Mouse (Mus musculus) forebrain, embryonic 14.5 days (tissue): ENCODE measurements around the gene Gm436. TPM values are rescaled to one million over a fixed set of nuclear protein-coding genes. Genes with fewer than 3 reads are reported as not detected.

ENCODE experiments used
- ATAC-seq: fragments of 200-750 bp; cut with Nextera tagmentation; 2 replicates; pipeline ENCODE4 v1.8.0; 2017; ENCODE audit warnings: mild to moderate bottlenecking, moderate library complexity
- DNase-seq: peaks from one replicate; pipeline ENCODE4 v3.0.0-alpha.2; 2015; ENCODE audit warnings: low spot score
- H3K27ac ChIP-seq: fragments of 300-500 bp; sonication (generic); 2 replicates; pipeline ENCODE4 v1.5.1; 2014; ENCODE audit warnings: low read depth, mild to moderate bottlenecking, control low read depth, low read length, moderate library complexity
- H3K27me3 ChIP-seq: fragments of 300-500 bp; sonication (generic); replicated peaks from 2 replicates; pipeline ENCODE4 v1.6.1; 2014; ENCODE audit warnings: low read length, control low read depth, mixed read lengths; ENCODE audit not compliant: control insufficient read depth, insufficient read depth
- H3K36me3 ChIP-seq: fragments of 300-500 bp; sonication (generic); 2 replicates; pipeline ENCODE4 v1.6.1; 2014; ENCODE audit warnings: low read length, control low read depth; ENCODE audit not compliant: control insufficient read depth, insufficient read depth
- H3K4me1 ChIP-seq: fragments of 300-500 bp; sonication (generic); 2 replicates; pipeline ENCODE4 v1.6.1; 2014; ENCODE audit warnings: antibody characterized with exemption, low read length, control low read depth; ENCODE audit not compliant: control insufficient read depth, insufficient read depth
- H3K4me2 ChIP-seq: fragments of 300-500 bp; sonication (generic); 2 replicates; pipeline ENCODE4 v1.6.1; 2014; ENCODE audit warnings: mild to moderate bottlenecking, control low read depth, low read length
- H3K4me3 ChIP-seq: fragments of 300-500 bp; sonication (generic); 2 replicates; pipeline ENCODE4 v1.5.1; 2014; ENCODE audit warnings: low read depth, low read length, control low read depth
- H3K9ac ChIP-seq: fragments of 300-500 bp; sonication (generic); 2 replicates; pipeline ENCODE4 v1.6.1; 2014; ENCODE audit warnings: mild to moderate bottlenecking, low read length, control low read depth, moderate library complexity
- H3K9me3 ChIP-seq: fragments of 300-500 bp; sonication (generic); replicated peaks from 2 replicates; pipeline ENCODE4 v1.6.1; 2016; ENCODE audit warnings: low read length, control low read depth, mixed read lengths; ENCODE audit not compliant: control insufficient read depth
- WGBS: fragments of 180-500 bp; shearing (Covaris S2); extraction: QIAGEN DNeasy Blood & Tissue Kit; methylation state at CpG from one replicate; pipeline ENCODE4 v1.1.7; 2014; 5-methylcytosine and 5-hydroxymethylcytosine counted together
- polyA plus RNA-seq: library from polyadenylated mRNA; unstranded; fragments of >200 nt; fragmentation: Nextera tagmentation; extraction: Ambion mirVana; gene quantifications from 2 replicates; pipeline ENCODE4 v1.2.1, GENCODE M21; 2014

The Gm436 gene
- not detected in 2 replicates for polyA plus RNA-seq

- H3K27ac ChIP-seq = no peak within 1 kb of the TSS
- peaks cover 3% of the 10 kb centered on the region; the same call in 1 of the 2 replicates for H3K9me3 ChIP-seq
- no peak within 1 kb of the TSS for H3K9ac ChIP-seq
- no peaks in the 10 kb centered on the region for H3K36me3 ChIP-seq
- no peaks in the 10 kb centered on the region for H3K4me1 ChIP-seq
- WGBS = 60% methylated on average over 2 of the region's 2 CpGs
- no peaks in the 10 kb centered on the region for H3K27me3 ChIP-seq
- H3K4me3 ChIP-seq = no peak within 1 kb of the TSS
- DNase-seq (no peak), ATAC-seq (no peak)
- H3K4me2 ChIP-seq = no peak within 1 kb of the TSS
Observed at GRCm38 (mm10) chr4:144686268-144686667, at the start of gene Gm436. TSS of gene Gm436 (minus strand) at chr4:144686368.

- no peak within 1 kb of the TSS for H3K27ac ChIP-seq
- no peak within 1 kb of the TSS for H3K9ac ChIP-seq
- no peak within 1 kb of the TSS for H3K4me3 ChIP-seq
- no peaks in the 10 kb centered on the region for H3K36me3 ChIP-seq
- DNase-seq = no peak
- H3K4me1 ChIP-seq = no peaks in the 10 kb centered on the region
- no peak within 1 kb of the TSS for H3K4me2 ChIP-seq
- H3K27me3 ChIP-seq = no peaks in the 10 kb centered on the region
- WGBS = 88% methylated on average over 1 of the region's 1 CpGs
- peaks cover 10% of the 10 kb centered on the region for H3K9me3 ChIP-seq
- no peak for ATAC-seq
Observed at GRCm38 (mm10) chr4:144721304-144721703, 35.1 kb upstream of the Gm436 start, which contains the start of gene Gm13178. TSS of gene Gm13178 (minus strand) at chr4:144721404.

- peaks cover 16% of the 10 kb centered on the region for H3K9me3 ChIP-seq
- H3K36me3 ChIP-seq = no peaks in the 10 kb centered on the region
- H3K4me1 ChIP-seq = no peaks in the 10 kb centered on the region
- no peaks in the 10 kb centered on the region for H3K27me3 ChIP-seq
- 91% methylated on average over 1 of the region's 1 CpGs for WGBS
- DNase-seq (no peak), ATAC-seq (no peak)
- no peak overlapping the region for H3K27ac ChIP-seq
- no peak overlapping the region for H3K4me2 ChIP-seq
- H3K9ac ChIP-seq = no peak overlapping the region
- H3K4me3 ChIP-seq = no peak overlapping the region
Observed at GRCm38 (mm10) chr4:144719691-144720090, 33.5 kb upstream of the Gm436 start.

DNA sequence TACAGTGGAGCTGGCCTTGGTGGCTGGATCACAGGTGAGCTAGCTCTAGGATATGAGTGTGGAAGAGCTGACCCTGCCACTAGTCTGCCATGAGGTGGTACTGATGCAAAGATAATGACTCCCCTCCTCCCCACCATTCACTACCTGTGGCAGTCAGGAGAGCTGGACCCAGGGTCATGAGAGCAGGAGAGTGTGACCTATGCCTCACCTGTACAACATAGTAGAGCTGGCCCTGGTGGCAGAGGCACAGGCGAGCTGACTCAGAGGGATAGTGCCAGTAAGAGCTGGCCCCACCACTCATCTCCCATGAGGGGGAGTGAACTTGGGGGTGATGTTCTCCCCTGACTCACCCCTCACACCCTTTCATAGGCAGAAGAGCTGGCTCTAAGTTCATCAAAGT is 32.1 kb upstream of the Gm436 start:
- peaks cover 16% of the 10 kb centered on the region for H3K9me3 ChIP-seq
- no peak overlapping the region for H3K9ac ChIP-seq
- no peaks in the 10 kb centered on the region for H3K36me3 ChIP-seq
- 92% methylated on average over 1 of the region's 1 CpGs for WGBS
- H3K4me2 ChIP-seq = no peak overlapping the region
- no peak overlapping the region for H3K4me3 ChIP-seq
- DNase-seq (no peak), ATAC-seq (no peak)
- H3K4me1 ChIP-seq = no peaks in the 10 kb centered on the region
- no peaks in the 10 kb centered on the region for H3K27me3 ChIP-seq
- H3K27ac ChIP-seq = no peak overlapping the region

GRCm38 (mm10) chr4:144638263-144638662 is 47.9 kb downstream of the Gm436 start:
- 0 out of 2 replicates have a peak, but pooled peaks cover 23% of the 10 kb centered on the region for H3K9me3 ChIP-seq

More at GRCm38 (mm10) chr4:144638263-144638662, 47.9 kb downstream of the Gm436 start:
- no peak overlapping the region for H3K4me3 ChIP-seq
- H3K27ac ChIP-seq = no peak overlapping the region
- H3K36me3 ChIP-seq = no peaks in the 10 kb centered on the region
- H3K27me3 ChIP-seq = no peaks in the 10 kb centered on the region
- no peak for ATAC-seq
- H3K4me2 ChIP-seq = no peak overlapping the region
- DNase-seq = no peak
- H3K9ac ChIP-seq = no peak overlapping the region
- H3K4me1 ChIP-seq = no peaks in the 10 kb centered on the region

Other genes with a start within 250 kb of the Gm436 start
- gene 1700012P22Rik, start 247.6 kb downstream of the Gm436 start, polyA plus RNA-seq = not detected in 2 replicates
- not detected in 2 replicates for gene Gm9944, start 233.1 kb downstream of the Gm436 start, polyA plus RNA-seq
- not detected in 2 replicates for gene Aadacl3, start 222.6 kb downstream of the Gm436 start, polyA plus RNA-seq
- not detected in 2 replicates for gene 9430007A20Rik, start 166.5 kb downstream of the Gm436 start, polyA plus RNA-seq
- not detected in 2 replicates for gene Gm13124, start 121.2 kb downstream of the Gm436 start, polyA plus RNA-seq
- gene Aadacl4, start 72.7 kb downstream of the Gm436 start, polyA plus RNA-seq = not detected in 2 replicates
- not detected in 2 replicates for gene Gm13178, start 35.0 kb upstream of the Gm436 start, polyA plus RNA-seq
- not detected in 2 replicates for gene Gm438, start 100.2 kb upstream of the Gm436 start, polyA plus RNA-seq
- gene Dhrs3, start 206.5 kb upstream of the Gm436 start, polyA plus RNA-seq = 16.1 and 25.8 TPM in 2 replicates